Mouse (Mus musculus): ENCODE measurements around the gene Irf2bpl. TPM values are rescaled to one million over a fixed set of nuclear protein-coding genes. Genes with fewer than 3 reads are reported as not detected.

The Irf2bpl gene
- polyA plus RNA-seq, 1 experiment from 2014 or later = 49.7 TPM

GRCm38 (mm10) chr12:86855670-86856069 lies 28.9 kb downstream of the Irf2bpl start:
- H3K9me3 ChIP-seq (ENCODE audit: control insufficient read depth, low read length) = no peaks in the 10 kb centered on the region
- H3K4me3 ChIP-seq (ENCODE audit: low read length) = no peak overlapping the region
- H3K27ac ChIP-seq (ENCODE audit: low read depth, low read length) = no peak overlapping the region
- peak overlapping the region; percentile 46 for H3K4me2 ChIP-seq (ENCODE audit: low read length)
- WGBS = 11% methylated on average over 11 of the region's 11 CpGs
- no peaks in the 10 kb centered on the region for H3K36me3 ChIP-seq (ENCODE audit: control insufficient read depth, insufficient read depth, low read length)
- H3K4me1 ChIP-seq (ENCODE audit: control insufficient read depth, insufficient read depth, low read depth, low read length) = peaks cover 19% of the 10 kb centered on the region
- H3K9ac ChIP-seq (ENCODE audit: low read depth, low read length) = no peak overlapping the region
- peak; percentile 74 for ATAC-seq
- no peaks in the 10 kb centered on the region for H3K27me3 ChIP-seq (replicated peaks; ENCODE audit: control insufficient read depth, insufficient read depth, low read length)

DNA sequence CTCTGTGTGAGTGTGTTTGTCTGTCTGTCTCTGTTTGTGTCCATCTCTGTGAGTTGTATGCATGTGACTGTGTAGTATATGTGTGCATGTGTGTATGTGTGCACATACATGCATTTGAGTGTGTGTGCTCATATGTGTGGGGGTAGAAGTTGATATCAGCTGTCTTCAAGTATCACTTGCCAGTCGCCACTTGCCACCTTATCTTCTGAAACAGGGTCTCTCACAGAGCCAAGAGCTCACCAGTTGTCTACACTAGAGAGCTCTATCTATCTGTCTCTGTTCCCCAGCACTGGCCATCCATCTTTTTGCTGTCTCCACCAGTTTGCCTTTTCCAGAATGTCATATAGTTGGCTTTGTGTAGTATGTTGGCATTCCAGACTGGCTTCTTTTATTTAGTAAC lies 31.1 kb downstream of the Irf2bpl start:
- no peak overlapping the region for H3K27ac ChIP-seq (ENCODE audit: low read depth, low read length)
- no peak overlapping the region for H3K9ac ChIP-seq (ENCODE audit: low read depth, low read length)
- no peak overlapping the region for H3K4me2 ChIP-seq (ENCODE audit: low read length)
- no peaks in the 10 kb centered on the region for H3K36me3 ChIP-seq (ENCODE audit: control insufficient read depth, insufficient read depth, low read length)
- ATAC-seq = no peak
- 89% methylated on average over 1 of the region's 1 CpGs for WGBS
- H3K27me3 ChIP-seq (replicated peaks; ENCODE audit: control insufficient read depth, insufficient read depth, low read length) = no peaks in the 10 kb centered on the region
- no peak overlapping the region for H3K4me3 ChIP-seq (ENCODE audit: low read length)
- no peaks in the 10 kb centered on the region for H3K9me3 ChIP-seq (ENCODE audit: control insufficient read depth, low read length)
- peaks cover 13% of the 10 kb centered on the region for H3K4me1 ChIP-seq (ENCODE audit: control insufficient read depth, insufficient read depth, low read depth, low read length)

GRCm38 (mm10) chr12:86851313-86851712 lies 33.3 kb downstream of the Irf2bpl start:
- ATAC-seq = no peak
- Histone ChIP-seq H3K27ac (ENCODE audit: low read depth, low read length) (no peak overlapping the region), H3K9ac (ENCODE audit: low read depth, low read length) (no peak overlapping the region), H3K27me3 (replicated peaks; ENCODE audit: control insufficient read depth, insufficient read depth, low read length) (no peaks in the 10 kb centered on the region), H3K36me3 (ENCODE audit: control insufficient read depth, insufficient read depth, low read length) (no peaks in the 10 kb centered on the region), H3K9me3 (ENCODE audit: control insufficient read depth, low read length) (no peaks in the 10 kb centered on the region), H3K4me3 (ENCODE audit: low read length) (no peak overlapping the region), H3K4me2 (ENCODE audit: low read length) (no peak overlapping the region), H3K4me1 (ENCODE audit: control insufficient read depth, insufficient read depth, low read depth, low read length) (peaks cover 13% of the 10 kb centered on the region)

- no peak overlapping the region for H3K9ac ChIP-seq (ENCODE audit: low read depth, low read length)
- peak overlapping the region; percentile 74 for H3K27ac ChIP-seq (ENCODE audit: low read depth, low read length)
- no peaks in the 10 kb centered on the region for H3K9me3 ChIP-seq (ENCODE audit: control insufficient read depth, low read length)
- WGBS = 67% methylated on average over 5 of the region's 5 CpGs
- no peaks in the 10 kb centered on the region for H3K27me3 ChIP-seq (replicated peaks; ENCODE audit: control insufficient read depth, insufficient read depth, low read length)
- no peaks in the 10 kb centered on the region for H3K36me3 ChIP-seq (ENCODE audit: control insufficient read depth, insufficient read depth, low read length)
- H3K4me3 ChIP-seq (ENCODE audit: low read length) = no peak overlapping the region
- no peak for ATAC-seq
- H3K4me1 ChIP-seq (ENCODE audit: control insufficient read depth, insufficient read depth, low read depth, low read length) = peaks cover 12% of the 10 kb centered on the region
- no peak overlapping the region for H3K4me2 ChIP-seq (ENCODE audit: low read length)
Observed at GRCm38 (mm10) chr12:86850746-86851145, 33.9 kb downstream of the Irf2bpl start.

DNA sequence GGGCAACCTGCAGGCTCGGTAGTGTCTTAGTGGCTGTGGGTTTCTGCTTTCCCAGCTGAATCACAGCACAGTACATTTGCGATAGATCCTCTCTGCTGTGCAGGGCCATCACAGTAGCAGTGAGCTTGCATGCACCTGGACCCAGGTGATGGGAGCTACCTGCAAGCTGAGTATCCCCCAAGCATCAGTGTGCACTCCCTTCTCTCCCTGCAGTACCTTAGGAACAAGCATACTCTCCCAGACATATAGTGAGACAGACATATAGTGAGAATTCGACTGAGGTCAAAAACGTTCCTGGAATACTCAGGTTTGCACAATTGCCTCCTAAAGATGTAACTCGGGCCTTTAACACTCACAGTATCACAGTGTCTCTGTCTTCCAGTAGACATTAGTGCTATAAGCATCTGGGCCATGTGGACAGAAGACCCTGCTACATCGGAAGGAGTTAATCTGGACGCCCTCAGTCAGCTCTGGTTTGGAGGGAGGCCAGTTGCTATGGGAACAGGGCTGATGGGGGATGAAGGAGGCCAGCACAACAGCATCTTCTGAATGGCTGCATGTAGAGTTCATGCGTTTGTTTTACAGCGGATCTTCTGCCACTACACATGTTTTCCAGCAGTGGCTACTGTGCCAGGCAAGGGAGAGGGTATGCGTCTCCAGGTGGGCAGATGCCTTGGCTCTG lies 34.5 kb downstream of the Irf2bpl start:
- WGBS = 37% methylated on average over 10 of the region's 10 CpGs
- Histone ChIP-seq H3K9me3 (ENCODE audit: control insufficient read depth, low read length) (no peaks in the 10 kb centered on the region), H3K4me3 (ENCODE audit: low read length) (no peak overlapping the region), H3K27me3 (replicated peaks; ENCODE audit: control insufficient read depth, insufficient read depth, low read length) (no peaks in the 10 kb centered on the region), H3K4me2 (ENCODE audit: low read length) (0 out of 2 replicates have a peak overlapping the region, but pooled peaks have one; percentile 7), H3K9ac (ENCODE audit: low read depth, low read length) (peak overlapping the region; percentile 20; the same call in 1 of the 2 replicates), H3K36me3 (ENCODE audit: control insufficient read depth, insufficient read depth, low read length) (no peaks in the 10 kb centered on the region), H3K27ac (ENCODE audit: low read depth, low read length) (peak overlapping the region; percentile 74), H3K4me1 (ENCODE audit: control insufficient read depth, insufficient read depth, low read depth, low read length) (peaks cover 11% of the 10 kb centered on the region)
- peak; percentile 92 for ATAC-seq

DNA sequence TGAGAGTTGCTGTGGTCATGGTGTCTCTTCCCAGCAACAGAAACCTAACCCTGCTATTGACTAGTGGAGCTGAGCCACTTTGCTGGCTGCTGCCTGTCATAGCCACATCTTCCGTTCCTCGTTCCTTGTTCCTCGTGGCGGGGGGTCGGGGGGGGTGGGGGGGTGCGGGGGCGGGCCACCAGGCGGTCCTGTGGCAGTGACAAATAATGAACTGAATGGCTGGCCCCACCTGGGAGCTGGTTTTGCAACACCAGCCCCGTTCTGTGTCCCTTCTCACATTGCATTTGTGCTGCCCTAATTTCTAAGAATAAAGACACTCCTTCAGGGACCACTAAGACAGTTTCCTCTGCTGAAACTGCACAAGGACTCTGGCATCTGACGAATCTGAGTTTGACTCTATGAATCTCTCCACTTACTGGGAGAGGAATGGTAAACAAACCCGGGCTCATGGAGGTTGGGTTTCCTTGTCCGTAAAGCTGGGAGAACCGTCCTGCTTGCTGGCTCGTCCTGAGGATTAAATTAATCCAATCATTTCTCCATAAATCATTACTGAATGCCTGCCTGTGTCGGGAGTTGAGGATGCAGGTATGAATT lies 41.6 kb downstream of the Irf2bpl start:
- H3K9ac ChIP-seq (ENCODE audit: low read depth, low read length) = no peak overlapping the region
- H3K36me3 ChIP-seq (ENCODE audit: control insufficient read depth, insufficient read depth, low read length) = no peaks in the 10 kb centered on the region
- 0 out of 2 replicates have a peak, but pooled peaks have one; percentile 34 for ATAC-seq
- peak overlapping the region; percentile 4; the same call in 1 of the 2 replicates for H3K4me2 ChIP-seq (ENCODE audit: low read length)
- H3K4me1 ChIP-seq (ENCODE audit: control insufficient read depth, insufficient read depth, low read depth, low read length) = no peaks in the 10 kb centered on the region
- no peaks in the 10 kb centered on the region for H3K9me3 ChIP-seq (ENCODE audit: control insufficient read depth, low read length)
- 29% methylated on average over 15 of the region's 15 CpGs for WGBS
- no peaks in the 10 kb centered on the region for H3K27me3 ChIP-seq (replicated peaks; ENCODE audit: control insufficient read depth, insufficient read depth, low read length)
- H3K4me3 ChIP-seq (ENCODE audit: low read length) = no peak overlapping the region
- peak overlapping the region; percentile 45; the same call in 1 of the 2 replicates for H3K27ac ChIP-seq (ENCODE audit: low read depth, low read length)

DNA sequence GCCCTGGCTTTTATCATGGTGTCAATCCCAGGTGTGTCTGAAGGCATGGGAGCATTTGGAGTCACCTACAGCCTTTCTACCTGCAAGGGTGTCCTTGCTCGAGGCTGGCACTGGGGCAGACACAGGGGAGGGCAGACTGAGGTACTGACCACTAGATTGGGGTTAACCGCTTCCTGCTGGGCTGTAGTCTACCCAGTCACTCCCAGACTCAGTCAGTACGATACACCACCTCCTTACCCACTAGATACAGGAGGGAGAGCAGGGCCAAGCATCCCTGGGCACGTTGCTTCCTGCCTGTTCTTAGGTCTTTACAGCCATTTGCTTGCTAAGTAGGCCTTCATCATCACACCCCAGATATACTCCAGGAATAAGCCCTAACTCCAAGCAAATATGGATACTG lies 44.1 kb downstream of the Irf2bpl start:
- H3K4me1 ChIP-seq (ENCODE audit: control insufficient read depth, insufficient read depth, low read depth, low read length) = no peaks in the 10 kb centered on the region
- H3K36me3 ChIP-seq (ENCODE audit: control insufficient read depth, insufficient read depth, low read length) = no peaks in the 10 kb centered on the region
- H3K27ac ChIP-seq (ENCODE audit: low read depth, low read length) = no peak overlapping the region
- H3K9ac ChIP-seq (ENCODE audit: low read depth, low read length) = no peak overlapping the region
- H3K27me3 ChIP-seq (replicated peaks; ENCODE audit: control insufficient read depth, insufficient read depth, low read length) = no peaks in the 10 kb centered on the region
- no peak for ATAC-seq
- no peak overlapping the region for H3K4me3 ChIP-seq (ENCODE audit: low read length)
- H3K9me3 ChIP-seq (ENCODE audit: control insufficient read depth, low read length) = no peaks in the 10 kb centered on the region
- H3K4me2 ChIP-seq (ENCODE audit: low read length) = no peak overlapping the region
- 81% methylated on average over 4 of the region's 4 CpGs for WGBS

- H3K4me3 ChIP-seq (ENCODE audit: low read length) = no peak overlapping the region
- H3K36me3 ChIP-seq (ENCODE audit: control insufficient read depth, insufficient read depth, low read length) = no peaks in the 10 kb centered on the region
- H3K9me3 ChIP-seq (ENCODE audit: control insufficient read depth, low read length) = no peaks in the 10 kb centered on the region
- no peak for ATAC-seq
- H3K4me2 ChIP-seq (ENCODE audit: low read length) = no peak overlapping the region
- 74% methylated on average over 2 of the region's 2 CpGs for whole genome bisulfite sequencing
- H3K4me1 ChIP-seq (ENCODE audit: control insufficient read depth, insufficient read depth, low read depth, low read length) = no peaks in the 10 kb centered on the region
- H3K27ac ChIP-seq (ENCODE audit: low read depth, low read length) = no peak overlapping the region
- H3K27me3 ChIP-seq (replicated peaks; ENCODE audit: control insufficient read depth, insufficient read depth, low read length) = no peaks in the 10 kb centered on the region
- no peak overlapping the region for H3K9ac ChIP-seq (ENCODE audit: low read depth, low read length)
Observed at GRCm38 (mm10) chr12:86838181-86838580, 46.4 kb downstream of the Irf2bpl start.

- Histone ChIP-seq H3K4me3 (ENCODE audit: low read length) (no peak overlapping the region), H3K9ac (ENCODE audit: low read depth, low read length) (no peak overlapping the region), H3K27ac (ENCODE audit: low read depth, low read length) (no peak overlapping the region; the same call in 1 of the 2 replicates), H3K27me3 (replicated peaks; ENCODE audit: control insufficient read depth, insufficient read depth, low read length) (no peaks in the 10 kb centered on the region), H3K36me3 (ENCODE audit: control insufficient read depth, insufficient read depth, low read length) (no peaks in the 10 kb centered on the region), H3K4me2 (ENCODE audit: low read length) (peak overlapping the region; percentile 35), H3K9me3 (ENCODE audit: control insufficient read depth, low read length) (no peaks in the 10 kb centered on the region), H3K4me1 (ENCODE audit: control insufficient read depth, insufficient read depth, low read depth, low read length) (peaks cover 11% of the 10 kb centered on the region)
- peak; percentile 69 for ATAC-seq
- 35% methylated on average over 23 of the region's 23 CpGs for WGBS
Observed at GRCm38 (mm10) chr12:86836431-86837047, 48.1 kb downstream of the Irf2bpl start.
